Mouse (Mus musculus): Measurements from ENCODE around the gene 1700019N19Rik. TPM values are rescaled to one million over a fixed set of nuclear protein-coding genes. Genes with fewer than 3 reads are reported as not detected.

The 1700019N19Rik gene
- polyA plus RNA-seq, 1 experiment from 2014 or later: not detected

- no peak for DNase-seq (ENCODE audit: low spot score)
- no peaks in the 10 kb centered on the region for H3K27me3 ChIP-seq (ENCODE audit: control insufficient read depth, insufficient read depth, low read length)
- ATAC-seq (ENCODE audit: insufficient number of reproducible peaks, low FRiP score, low TSS enrichment, low read depth): no peak
- H3K36me3 ChIP-seq (ENCODE audit: control insufficient read depth, insufficient read depth, low read length): no peaks in the 10 kb centered on the region
- H3K4me1 ChIP-seq (ENCODE audit: control insufficient read depth, insufficient read depth, low read length): no peaks in the 10 kb centered on the region
- H3K9me3 ChIP-seq (ENCODE audit: control insufficient read depth, low read length): no peaks in the 10 kb centered on the region
- no peak overlapping the region for H3K4me2 ChIP-seq (ENCODE audit: low read depth, severe bottlenecking)
- WGBS: 86% methylated on average over 9 of the region's 9 CpGs
- H3K27ac ChIP-seq (replicated peaks; ENCODE audit: low read depth, low read length): no peak overlapping the region
- H3K4me3 ChIP-seq (ENCODE audit: low read depth, low read length): no peak overlapping the region
- H3K9ac ChIP-seq (ENCODE audit: low read length): no peak overlapping the region
These were observed 37.1 kb upstream of the 1700019N19Rik start for GRCm38 (mm10) chr19:58831280-58831922.

GRCm38 (mm10) chr19:58830182-58830581 is 35.9 kb upstream of the 1700019N19Rik start:
- Histone ChIP-seq H3K4me3 (ENCODE audit: low read depth, low read length) (no peak overlapping the region), H3K4me2 (ENCODE audit: low read depth, severe bottlenecking) (no peak overlapping the region), H3K9me3 (ENCODE audit: control insufficient read depth, low read length) (no peaks in the 10 kb centered on the region), H3K9ac (ENCODE audit: low read length) (no peak overlapping the region), H3K4me1 (ENCODE audit: control insufficient read depth, insufficient read depth, low read length) (no peaks in the 10 kb centered on the region), H3K36me3 (ENCODE audit: control insufficient read depth, insufficient read depth, low read length) (no peaks in the 10 kb centered on the region), H3K27me3 (ENCODE audit: control insufficient read depth, insufficient read depth, low read length) (no peaks in the 10 kb centered on the region), H3K27ac (replicated peaks; ENCODE audit: low read depth, low read length) (no peak overlapping the region)
- WGBS: 95% methylated on average over 7 of the region's 7 CpGs
- DNase-seq (ENCODE audit: low spot score) (no peak), ATAC-seq (ENCODE audit: insufficient number of reproducible peaks, low FRiP score, low TSS enrichment, low read depth) (no peak)

- Histone ChIP-seq H3K9ac (ENCODE audit: low read length) (no peak overlapping the region), H3K4me3 (ENCODE audit: low read depth, low read length) (no peak overlapping the region), H3K27me3 (ENCODE audit: control insufficient read depth, insufficient read depth, low read length) (no peaks in the 10 kb centered on the region), H3K4me1 (ENCODE audit: control insufficient read depth, insufficient read depth, low read length) (no peaks in the 10 kb centered on the region), H3K4me2 (ENCODE audit: low read depth, severe bottlenecking) (no peak overlapping the region), H3K36me3 (ENCODE audit: control insufficient read depth, insufficient read depth, low read length) (no peaks in the 10 kb centered on the region), H3K9me3 (ENCODE audit: control insufficient read depth, low read length) (no peaks in the 10 kb centered on the region), H3K27ac (replicated peaks; ENCODE audit: low read depth, low read length) (no peak overlapping the region)
- ATAC-seq (ENCODE audit: insufficient number of reproducible peaks, low FRiP score, low TSS enrichment, low read depth) (no peak), DNase-seq (ENCODE audit: low spot score) (no peak)
- WGBS: 82% methylated on average over 5 of the region's 5 CpGs
These were observed 35.3 kb upstream of the 1700019N19Rik start for GRCm38 (mm10) chr19:58829575-58829974.

- no peak for ATAC-seq (ENCODE audit: insufficient number of reproducible peaks, low FRiP score, low TSS enrichment, low read depth)
These were observed 33.4 kb upstream of the 1700019N19Rik start for GRCm38 (mm10) chr19:58827656-58828055.

GRCm38 (mm10) chr19:58824316-58824715 is 30.1 kb upstream of the 1700019N19Rik start:
- DNase-seq (ENCODE audit: low spot score) (no peak), ATAC-seq (ENCODE audit: insufficient number of reproducible peaks, low FRiP score, low TSS enrichment, low read depth) (no peak)
- H3K9ac ChIP-seq (ENCODE audit: low read length): no peak overlapping the region
- no peak overlapping the region for H3K4me3 ChIP-seq (ENCODE audit: low read depth, low read length)
- 0 out of 2 replicates have a peak, but pooled peaks cover 3% of the 10 kb centered on the region for H3K4me1 ChIP-seq (ENCODE audit: control insufficient read depth, insufficient read depth, low read length)
- no peaks in the 10 kb centered on the region for H3K36me3 ChIP-seq (ENCODE audit: control insufficient read depth, insufficient read depth, low read length)
- H3K9me3 ChIP-seq (ENCODE audit: control insufficient read depth, low read length): no peaks in the 10 kb centered on the region
- H3K4me2 ChIP-seq (ENCODE audit: low read depth, severe bottlenecking): no peak overlapping the region
- 74% methylated on average over 1 of the region's 1 CpGs for WGBS
- no peaks in the 10 kb centered on the region for H3K27me3 ChIP-seq (ENCODE audit: control insufficient read depth, insufficient read depth, low read length)
- no peak overlapping the region for H3K27ac ChIP-seq (replicated peaks; ENCODE audit: low read depth, low read length)

More at GRCm38 (mm10) chr19:58827656-58828055, 33.4 kb upstream of the 1700019N19Rik start:
- H3K4me1 ChIP-seq (ENCODE audit: control insufficient read depth, insufficient read depth, low read length): no peaks in the 10 kb centered on the region
- WGBS: 66% methylated on average over 7 of the region's 7 CpGs
- H3K36me3 ChIP-seq (ENCODE audit: control insufficient read depth, insufficient read depth, low read length): no peaks in the 10 kb centered on the region
- no peak overlapping the region for H3K27ac ChIP-seq (replicated peaks; ENCODE audit: low read depth, low read length)
- H3K27me3 ChIP-seq (ENCODE audit: control insufficient read depth, insufficient read depth, low read length): no peaks in the 10 kb centered on the region
- no peak overlapping the region for H3K4me3 ChIP-seq (ENCODE audit: low read depth, low read length)
- no peak overlapping the region for H3K4me2 ChIP-seq (ENCODE audit: low read depth, severe bottlenecking)
- no peaks in the 10 kb centered on the region for H3K9me3 ChIP-seq (ENCODE audit: control insufficient read depth, low read length)
- DNase-seq (ENCODE audit: low spot score): no peak
- no peak overlapping the region for H3K9ac ChIP-seq (ENCODE audit: low read length)

DNA sequence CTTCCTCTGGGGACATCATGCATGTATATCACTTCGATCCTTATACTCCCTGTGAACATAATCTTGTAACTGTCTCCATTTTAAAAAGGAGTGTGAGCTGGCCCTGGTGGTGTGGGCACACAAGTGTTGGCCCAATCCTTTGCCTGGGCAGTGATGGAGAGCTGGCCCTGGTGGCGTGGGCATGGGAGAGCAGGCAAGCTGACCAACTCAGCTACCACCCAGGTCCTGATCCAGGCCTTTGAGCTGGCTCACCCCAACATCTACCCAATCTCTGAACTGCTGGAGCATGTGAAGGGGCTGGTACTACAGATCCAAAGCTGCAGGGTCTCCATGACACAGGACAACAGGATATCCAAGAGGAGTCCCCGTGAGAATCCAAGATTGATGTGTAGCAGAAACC is 29.0 kb upstream of the 1700019N19Rik start:
- WGBS: 83% methylated on average over 3 of the region's 3 CpGs
- no peak overlapping the region for H3K4me3 ChIP-seq (ENCODE audit: low read depth, low read length)
- H3K9ac ChIP-seq (ENCODE audit: low read length): no peak overlapping the region
- no peak for ATAC-seq (ENCODE audit: insufficient number of reproducible peaks, low FRiP score, low TSS enrichment, low read depth)
- no peak overlapping the region for H3K4me2 ChIP-seq (ENCODE audit: low read depth, severe bottlenecking)
- no peaks in the 10 kb centered on the region for H3K9me3 ChIP-seq (ENCODE audit: control insufficient read depth, low read length)
- H3K27ac ChIP-seq (replicated peaks; ENCODE audit: low read depth, low read length): no peak overlapping the region
- DNase-seq (ENCODE audit: low spot score): no peak
- H3K27me3 ChIP-seq (ENCODE audit: control insufficient read depth, insufficient read depth, low read length): no peaks in the 10 kb centered on the region
- 0 out of 2 replicates have a peak, but pooled peaks cover 3% of the 10 kb centered on the region for H3K4me1 ChIP-seq (ENCODE audit: control insufficient read depth, insufficient read depth, low read length)
- H3K36me3 ChIP-seq (ENCODE audit: control insufficient read depth, insufficient read depth, low read length): no peaks in the 10 kb centered on the region

DNA sequence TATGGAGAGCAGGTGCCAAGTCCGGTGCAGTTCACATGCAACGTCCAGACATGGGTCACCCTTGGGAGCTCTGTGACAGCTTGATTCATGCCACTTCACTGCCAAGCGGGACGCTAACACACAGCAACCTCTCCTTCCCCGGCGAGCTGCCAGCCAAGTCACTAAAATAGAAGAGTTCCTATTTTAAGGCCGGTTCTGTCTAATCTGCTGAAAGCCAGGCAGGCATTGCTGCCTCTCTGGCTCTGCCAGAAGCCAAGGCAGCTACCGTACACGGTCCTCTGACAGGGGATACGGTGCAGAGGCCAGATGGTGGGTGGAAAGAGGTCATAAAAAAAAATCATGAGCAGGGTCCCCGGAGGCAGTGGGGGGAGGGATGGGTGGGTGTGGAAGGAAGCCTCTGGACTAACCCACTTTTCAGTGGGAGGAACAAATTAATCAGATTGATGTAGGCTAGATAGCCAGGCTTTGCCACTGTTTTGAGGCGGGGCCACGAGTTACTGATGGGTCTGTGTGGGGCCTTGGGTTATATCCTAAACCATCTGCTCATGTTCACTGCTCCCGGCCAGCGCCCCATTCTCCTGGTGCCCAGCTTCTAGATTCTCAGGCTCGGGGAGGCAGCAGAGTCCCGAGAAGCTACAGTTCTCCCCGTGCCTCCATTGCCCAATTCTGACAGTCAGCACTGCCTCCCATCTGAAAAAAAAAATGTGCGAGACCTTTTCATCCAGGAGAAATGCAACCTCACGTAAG is 28.4 kb upstream of the 1700019N19Rik start:
- no peak overlapping the region for H3K27ac ChIP-seq (replicated peaks; ENCODE audit: low read depth, low read length)
- WGBS: 72% methylated on average over 20 of the region's 20 CpGs
- no peak for DNase-seq (ENCODE audit: low spot score)

DNA sequence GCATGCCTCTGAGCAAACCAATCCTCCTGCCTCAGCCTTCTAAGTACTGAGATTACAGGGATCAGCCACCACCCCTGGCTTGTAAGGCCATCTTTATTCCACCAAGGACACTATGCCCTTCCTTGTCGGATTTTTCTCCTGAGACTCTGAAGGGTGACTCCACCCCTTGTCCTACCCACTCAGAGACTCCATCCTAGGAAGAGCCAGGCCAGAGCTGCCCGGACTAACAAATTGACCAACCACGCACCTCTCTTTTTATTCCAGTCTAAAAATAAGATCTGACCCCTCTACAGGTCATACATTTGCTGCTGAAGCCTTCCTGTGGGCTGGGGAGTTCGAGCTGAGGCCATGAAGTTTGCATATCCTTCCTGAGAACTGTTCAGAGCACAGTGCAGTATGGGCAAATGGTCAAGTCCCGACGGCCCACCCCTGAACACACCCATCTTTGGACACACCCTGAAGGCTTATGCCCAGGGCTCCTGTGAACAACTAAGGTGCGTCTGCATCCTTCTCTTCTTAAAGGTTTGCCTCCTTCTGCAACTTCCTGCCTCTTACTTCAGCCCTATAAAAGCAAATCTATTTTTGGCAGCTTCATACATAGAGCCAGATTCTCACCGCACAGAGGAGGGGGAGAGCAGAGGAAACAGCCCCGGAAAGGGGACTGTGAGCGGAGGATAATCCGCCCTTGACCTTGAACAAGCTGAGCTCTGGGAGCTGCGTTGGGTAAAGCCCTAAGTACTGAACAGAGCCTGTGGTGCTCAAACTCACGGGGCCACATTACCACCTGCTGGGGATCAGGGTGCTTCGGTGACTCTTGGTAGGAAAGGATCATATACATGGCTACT is 24.5 kb upstream of the 1700019N19Rik start:
- Histone ChIP-seq H3K4me3 (ENCODE audit: low read depth, low read length) (no peak overlapping the region), H3K4me1 (ENCODE audit: control insufficient read depth, insufficient read depth, low read length) (0 out of 2 replicates have a peak, but pooled peaks cover 3% of the 10 kb centered on the region), H3K27ac (replicated peaks; ENCODE audit: low read depth, low read length) (no peak overlapping the region), H3K36me3 (ENCODE audit: control insufficient read depth, insufficient read depth, low read length) (no peaks in the 10 kb centered on the region), H3K9ac (ENCODE audit: low read length) (no peak overlapping the region), H3K4me2 (ENCODE audit: low read depth, severe bottlenecking) (no peak overlapping the region), H3K27me3 (ENCODE audit: control insufficient read depth, insufficient read depth, low read length) (no peaks in the 10 kb centered on the region), H3K9me3 (ENCODE audit: control insufficient read depth, low read length) (no peaks in the 10 kb centered on the region)
- no peak for ATAC-seq (ENCODE audit: insufficient number of reproducible peaks, low FRiP score, low TSS enrichment, low read depth)
- 85% methylated on average over 14 of the region's 14 CpGs for WGBS
- no peak for DNase-seq (ENCODE audit: low spot score)

More for the DNA sequence above, 28.4 kb upstream of the 1700019N19Rik start:
- Histone ChIP-seq H3K4me3 (ENCODE audit: low read depth, low read length) (no peak overlapping the region), H3K4me1 (ENCODE audit: control insufficient read depth, insufficient read depth, low read length) (0 out of 2 replicates have a peak, but pooled peaks cover 3% of the 10 kb centered on the region), H3K9me3 (ENCODE audit: control insufficient read depth, low read length) (no peaks in the 10 kb centered on the region), H3K4me2 (ENCODE audit: low read depth, severe bottlenecking) (no peak overlapping the region), H3K36me3 (ENCODE audit: control insufficient read depth, insufficient read depth, low read length) (no peaks in the 10 kb centered on the region), H3K9ac (ENCODE audit: low read length) (no peak overlapping the region), H3K27me3 (ENCODE audit: control insufficient read depth, insufficient read depth, low read length) (no peaks in the 10 kb centered on the region)
- ATAC-seq (ENCODE audit: insufficient number of reproducible peaks, low FRiP score, low TSS enrichment, low read depth): no peak
